Mouse (Mus musculus): ENCODE data around the gene Cysltr2. TPM values are rescaled to one million over a fixed set of nuclear protein-coding genes. Genes with fewer than 3 reads are reported as not detected.

Gene Cysltr2
- polyA plus RNA-seq, 1 experiment from 2014 or later: 0.11 TPM

DNA sequence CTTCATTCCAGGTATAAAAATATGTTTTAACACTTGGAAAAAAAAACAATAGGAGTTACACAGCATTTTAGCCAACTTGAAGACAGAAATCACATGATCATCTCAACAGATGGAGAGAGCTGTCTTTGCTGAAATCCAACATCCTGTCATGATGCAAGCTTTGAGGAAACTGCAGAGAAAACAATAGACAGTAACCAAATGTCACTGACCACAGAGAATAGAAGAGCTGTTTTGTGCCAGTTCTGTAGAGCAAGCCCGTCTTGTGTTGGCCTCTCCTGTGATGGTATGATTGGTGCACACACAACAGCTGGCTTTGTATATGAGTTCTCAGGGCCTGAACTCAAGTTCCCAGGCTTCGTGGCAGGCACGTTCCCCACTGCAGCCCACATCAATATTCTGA, 68.2 kb downstream of the Cysltr2 start:
- 54% methylated on average over 3 of the region's 3 CpGs for WGBS
- Histone ChIP-seq H3K4me1 (replicated peaks) (peaks cover 8% of the 10 kb centered on the region), H3K9me3 (no peaks in the 10 kb centered on the region)

DNA sequence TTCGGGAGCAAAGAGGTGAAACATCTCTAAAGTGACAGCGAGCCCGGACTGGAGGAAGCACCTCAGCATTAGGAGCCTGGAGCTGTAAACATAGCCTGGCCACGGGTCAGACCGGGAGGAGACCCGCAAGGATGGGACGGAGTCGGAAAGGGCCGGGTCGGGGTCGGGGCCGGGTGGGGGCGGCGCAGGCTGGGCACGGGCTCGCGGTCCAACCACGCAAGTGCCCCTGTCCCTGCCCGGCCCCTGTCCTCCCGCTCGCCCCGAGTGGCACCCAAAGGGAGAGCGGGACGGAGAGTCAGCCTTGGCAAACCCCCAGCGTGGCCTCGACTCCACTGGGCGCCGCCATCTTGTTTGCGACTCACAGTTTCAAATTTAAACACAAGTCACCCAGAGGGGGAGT, 68.8 kb downstream of the Cysltr2 start:
- WGBS: 95% methylated on average over 29 of the region's 29 CpGs
- Histone ChIP-seq H3K27me3 (no peaks in the 10 kb centered on the region), H3K4me2 (no peak overlapping the region), H3K36me3 (no peaks in the 10 kb centered on the region), H3K9me3 (no peaks in the 10 kb centered on the region), H3K4me3 (no peak overlapping the region), H3K4me1 (replicated peaks) (peaks cover 8% of the 10 kb centered on the region), H3K27ac (replicated peaks) (no peak overlapping the region), H3K9ac (no peak overlapping the region)
- no peak for ATAC-seq (ENCODE audit: low read depth)

More for the DNA sequence above, 68.2 kb downstream of the Cysltr2 start:
- H3K27ac ChIP-seq (replicated peaks): no peak overlapping the region
- no peak overlapping the region for H3K9ac ChIP-seq
- ATAC-seq (ENCODE audit: low read depth): no peak
- H3K4me2 ChIP-seq: no peak overlapping the region
- H3K4me3 ChIP-seq: no peak overlapping the region
- H3K27me3 ChIP-seq: no peaks in the 10 kb centered on the region
- H3K36me3 ChIP-seq: no peaks in the 10 kb centered on the region

DNA sequence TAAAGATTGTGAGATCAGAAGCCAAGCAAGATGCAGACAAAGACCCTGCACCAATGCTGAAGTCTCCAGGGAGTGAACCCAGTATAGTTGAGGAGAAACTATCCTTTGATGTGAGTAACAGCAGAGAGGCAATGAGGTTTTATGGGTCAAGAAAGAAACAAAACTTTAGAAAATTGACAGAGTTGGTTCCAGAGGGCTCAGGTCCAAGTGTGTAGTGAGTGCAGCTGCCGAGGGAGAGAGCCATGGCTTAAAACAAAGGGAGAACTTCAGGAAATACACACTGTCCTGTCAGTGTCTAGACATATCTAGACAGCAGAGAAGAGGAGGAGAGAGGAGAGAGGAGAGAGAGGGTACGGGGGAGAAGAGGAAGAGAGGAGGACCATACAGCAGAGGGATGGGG, 72.8 kb downstream of the Cysltr2 start:
- H3K4me1 ChIP-seq (replicated peaks): no peaks in the 10 kb centered on the region
- no peaks in the 10 kb centered on the region for H3K27me3 ChIP-seq
- no peaks in the 10 kb centered on the region for H3K9me3 ChIP-seq
- H3K4me3 ChIP-seq: no peak overlapping the region
- H3K36me3 ChIP-seq: no peaks in the 10 kb centered on the region
- H3K9ac ChIP-seq: no peak overlapping the region
- 73% methylated on average over 2 of the region's 2 CpGs for WGBS
- no peak for ATAC-seq (ENCODE audit: low read depth)
- H3K27ac ChIP-seq (replicated peaks): no peak overlapping the region
- H3K4me2 ChIP-seq: no peak overlapping the region

Other genes starting within 250 kb of the Cysltr2 start
- 81.2 and 101 TPM in 2 replicates for gene Rcbtb2, start 73.9 kb upstream of the Cysltr2 start, polyA plus RNA-seq (2015; fragmentation: Nextera tagmentation; extraction: Ambion mirVana)
- 6.5 and 8.5 TPM in 2 replicates for gene Lpar6, start 188.8 kb upstream of the Cysltr2 start, polyA plus RNA-seq (2015; fragmentation: Nextera tagmentation; extraction: Ambion mirVana)

Measured in neural tube, embryonic 13.5 days (tissue).